Mouse (Mus musculus): Measurements from ENCODE around the gene Man2c1. TPM values are rescaled to one million over a fixed set of nuclear protein-coding genes. Genes with fewer than 3 reads are reported as not detected.

The Man2c1 gene
- total RNA-seq, 4 experiments from 2014 or later, result 153 to 212 (median 175) TPM

- DNase-seq (ENCODE audit: low spot score in 2 of 2), result no peak
Observed at GRCm38 (mm10) chr9:57156823-57157222, 26.3 kb downstream of the Man2c1 start.

- no peak for DNase-seq (ENCODE audit: low spot score in 2 of 2)
Observed at GRCm38 (mm10) chr9:57157499-57157898, 27.0 kb downstream of the Man2c1 start.

- DNase-seq (ENCODE audit: low spot score in 2 of 2), result peak; percentile 94 to 95
Observed at GRCm38 (mm10) chr9:57158013-57158470, 27.6 kb downstream of the Man2c1 start, which contains the start of gene Commd4. Gene Commd4, minus strand, starts transcription at chr9:57158331.

GRCm38 (mm10) chr9:57158506-57158905 is 28.0 kb downstream of the Man2c1 start:
- DNase-seq (ENCODE audit: low spot score in 2 of 2), result no peak

- no peak for DNase-seq (ENCODE audit: low spot score in 2 of 2)
Observed at GRCm38 (mm10) chr9:57162496-57162895, 32.0 kb downstream of the Man2c1 start.

- no peak for DNase-seq (ENCODE audit: low spot score in 2 of 2)
Observed at GRCm38 (mm10) chr9:57163137-57163536, 32.6 kb downstream of the Man2c1 start.

- DNase-seq (ENCODE audit: low spot score in 2 of 2), result no peak
Observed at GRCm38 (mm10) chr9:57166173-57166572, 35.7 kb downstream of the Man2c1 start.

GRCm38 (mm10) chr9:57168411-57168810 is 37.9 kb downstream of the Man2c1 start:
- no peak for DNase-seq (ENCODE audit: low spot score in 2 of 2)

Other genes starting within 250 kb of the Man2c1 start
- 10 to 100 TPM in 2 of 4 experiments, 1 to 10 TPM in 2; 9.8 to 11.6 (median 10.1) TPM for gene Snx33, start 202.3 kb upstream of the Man2c1 start, total RNA-seq (2022)
- gene Imp3, start 193.2 kb upstream of the Man2c1 start, total RNA-seq (2022), result 10 to 100 TPM; 47.3 to 59.9 (median 56.1) TPM
- 10 to 100 TPM; 14.4 to 17.1 (median 14.9) TPM for gene Snupn, start 179.8 kb upstream of the Man2c1 start, total RNA-seq (2022)
- gene Ptpn9, start 135.8 kb upstream of the Man2c1 start, total RNA-seq (2022), result 10 to 100 TPM; 24.8 to 31.1 (median 28.4) TPM
- 10 to 100 TPM; 26.9 to 48.2 (median 41.3) TPM for gene Sin3a, start 58.6 kb upstream of the Man2c1 start, total RNA-seq (2022)
- 10 to 100 TPM in 1 of 4 experiments, 1 to 10 TPM in 3; 9.4 to 10.4 (median 9.8) TPM for gene Neil1, start 17.6 kb downstream of the Man2c1 start, total RNA-seq (2022)
- gene Commd4, start 27.6 kb downstream of the Man2c1 start, total RNA-seq (2022), result 10 to 100 TPM; 89.4 to 97.5 (median 92.1) TPM
- not detected for gene Trcg1, start 105.9 kb downstream of the Man2c1 start, total RNA-seq (2022)
- 10 to 100 TPM; 25.0 to 43.8 (median 34.1) TPM for gene 1700017B05Rik, start 131.9 kb downstream of the Man2c1 start, total RNA-seq (2022)

Data from layer of hippocampus, adult 8-10 months (tissue).